Mouse (Mus musculus) testis, adult 2 months (tissue): ENCODE data around the gene Gm20532.

ENCODE experiments used
- CTCF ChIP-seq: fragments of 200-500 bp; IDR thresholded peaks from 2 replicates; pipeline ENCODE4 v1.5.1; 2012; ENCODE audit warnings: low read depth, mild to moderate bottlenecking, inconsistent platforms, low read length, moderate library complexity; ENCODE audit not compliant: control insufficient read depth, insufficient read depth, insufficient replicate concordance
- POLR2A ChIP-seq: fragments of 200-500 bp; IDR thresholded peaks from 2 replicates; pipeline ENCODE4 v1.6.1; 2012; ENCODE audit warnings: low read depth, mild to moderate bottlenecking, inconsistent platforms, low read length, moderate library complexity; ENCODE audit not compliant: control insufficient read depth

DNA sequence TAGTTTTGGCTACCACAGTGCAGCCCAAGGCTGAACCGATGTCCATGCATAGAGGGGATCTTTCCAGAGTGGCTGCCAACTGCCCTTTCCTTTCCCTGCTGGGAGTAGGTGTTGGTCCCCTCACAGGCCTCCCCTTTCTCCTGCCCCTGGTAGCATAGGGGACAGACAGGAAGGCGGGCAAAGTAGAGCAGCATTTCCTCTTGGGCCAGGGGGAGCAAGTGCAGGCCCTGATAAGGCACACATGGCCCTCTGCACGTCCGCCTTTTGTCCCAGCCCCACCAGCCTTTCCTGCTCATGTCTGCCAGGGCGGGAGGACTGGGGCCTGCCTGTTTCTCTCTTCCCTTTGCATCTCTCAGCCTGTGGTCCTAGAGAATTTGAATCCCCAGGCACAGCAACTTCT is 14.6 kb upstream of the Gm20532 start:
- no peak for TF ChIP-seq CTCF
- no peak for TF ChIP-seq POLR2A
